Mouse (Mus musculus): Measurements from ENCODE around the gene Hspg2.
"Not testable (repeated sequence)": the region's sequence is repeated elsewhere in the genome, so short reads cannot be mapped to it uniquely, and the experiment has no call there.

The Hspg2 gene

DNA sequence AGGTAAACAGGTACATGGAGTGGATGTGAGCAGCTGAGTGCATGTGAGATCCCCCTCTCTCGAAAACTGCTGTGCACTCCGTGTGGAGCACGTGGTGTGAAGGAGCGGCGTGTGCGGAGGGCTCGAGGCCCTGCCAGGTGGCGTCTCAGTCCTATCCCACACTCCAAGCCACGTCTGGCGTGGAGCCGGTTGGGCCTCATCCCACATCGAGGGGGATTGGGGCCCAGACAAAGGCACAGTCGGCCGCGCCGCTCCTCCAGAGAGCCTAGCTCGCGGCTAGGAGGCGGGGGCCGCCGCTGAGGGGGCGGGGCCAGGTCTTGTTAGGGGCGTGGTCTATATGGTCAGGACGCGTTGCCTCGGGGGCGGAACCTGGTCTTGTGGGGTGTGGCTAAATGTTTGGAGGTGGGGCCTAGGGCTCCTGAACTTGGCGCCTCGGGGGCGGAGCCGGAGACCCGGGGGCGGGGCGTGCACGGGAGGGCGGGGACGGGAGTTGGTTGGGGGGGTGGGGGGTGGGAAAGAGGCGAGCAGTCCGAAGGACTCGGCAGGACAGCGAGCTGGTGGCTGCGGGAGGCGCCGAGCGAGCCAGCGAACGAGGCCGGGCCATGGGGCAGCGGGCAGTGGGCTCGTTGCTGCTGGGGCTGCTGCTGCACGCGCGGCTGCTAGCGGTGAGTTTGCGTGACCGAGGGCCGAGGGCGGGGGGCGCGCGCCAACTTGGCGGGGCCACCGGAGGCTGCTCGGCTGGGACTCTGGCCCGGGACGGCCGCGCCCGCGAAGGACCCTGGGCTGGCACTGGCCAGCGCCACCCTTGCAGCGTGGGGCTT lies at the start of gene Hspg2:
Hspg2 (plus strand) TSS at position 510 of the 821 bp plus-strand sequence.
- peak; percentile 81 to 90 for DNase-seq (ENCODE audit: low spot score in 2 of 2)

DNA sequence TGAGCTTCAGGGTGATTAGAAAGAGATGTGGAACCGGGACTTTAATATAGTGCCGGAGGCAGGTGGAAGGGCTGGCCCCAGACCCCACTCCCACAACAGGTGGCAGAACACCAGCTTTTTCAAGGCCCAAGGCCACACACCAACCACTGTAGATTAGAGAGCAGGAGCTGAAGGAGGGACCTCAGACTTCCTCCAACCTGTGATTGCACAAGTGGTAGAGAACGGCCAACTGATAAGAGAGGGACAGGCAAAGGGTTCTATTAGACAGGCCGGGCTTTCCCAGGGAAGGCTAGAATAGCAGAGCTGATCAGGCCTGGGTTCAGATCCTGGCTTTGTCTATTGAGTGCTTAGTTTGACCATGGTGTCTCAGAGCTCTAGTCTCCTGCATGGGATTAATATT lies 38.1 kb upstream of the Hspg2 start, which contains the start of gene Cela3b:
Cela3b (minus strand) TSS at position 39 of the 400 bp plus-strand sequence.
- no peak for DNase-seq (ENCODE audit: low spot score in 2 of 2)

DNA sequence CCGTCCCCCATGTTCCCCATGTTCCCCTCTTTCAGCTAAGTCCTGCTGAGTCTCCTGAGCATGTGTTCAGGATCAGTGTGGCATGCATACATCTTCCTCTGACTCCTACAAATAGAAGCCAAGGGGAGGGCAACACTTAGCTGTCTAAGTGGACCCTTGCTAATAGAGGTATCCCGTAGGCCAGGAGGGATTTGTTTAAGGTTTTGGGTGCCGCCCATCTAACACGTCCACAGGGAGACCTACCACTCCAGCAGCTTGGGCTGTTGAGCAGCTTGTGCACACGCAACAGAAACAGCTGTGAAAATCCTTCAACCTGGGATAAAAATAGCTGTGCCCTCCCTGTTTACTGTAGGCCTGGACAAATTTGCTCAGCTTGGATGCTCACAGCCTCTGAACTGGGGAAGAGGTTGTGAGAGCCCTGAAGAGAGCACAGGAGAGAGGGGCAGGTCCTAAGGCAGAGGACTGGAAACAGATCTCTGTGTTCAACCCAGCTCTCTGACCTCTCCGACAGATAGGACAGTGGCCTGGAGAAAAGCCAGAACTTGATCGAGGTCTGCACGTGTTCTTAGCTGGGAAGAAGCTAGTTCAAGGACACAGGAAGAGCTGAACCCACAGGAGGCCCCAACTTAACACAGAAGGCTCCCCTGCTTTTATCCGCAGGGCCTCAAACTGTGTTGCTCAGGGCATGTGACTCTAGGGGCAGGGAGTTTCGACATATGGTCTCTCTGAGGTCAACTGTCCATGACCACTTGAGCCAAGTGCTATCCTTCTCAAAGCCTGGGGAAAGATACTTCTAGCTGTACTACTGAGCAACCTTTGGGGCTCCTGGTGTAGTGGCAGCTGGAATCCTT lies 35.6 kb upstream of the Hspg2 start:
- DNase-seq (ENCODE audit: low spot score in 2 of 2): not testable (repeated sequence)

DNA sequence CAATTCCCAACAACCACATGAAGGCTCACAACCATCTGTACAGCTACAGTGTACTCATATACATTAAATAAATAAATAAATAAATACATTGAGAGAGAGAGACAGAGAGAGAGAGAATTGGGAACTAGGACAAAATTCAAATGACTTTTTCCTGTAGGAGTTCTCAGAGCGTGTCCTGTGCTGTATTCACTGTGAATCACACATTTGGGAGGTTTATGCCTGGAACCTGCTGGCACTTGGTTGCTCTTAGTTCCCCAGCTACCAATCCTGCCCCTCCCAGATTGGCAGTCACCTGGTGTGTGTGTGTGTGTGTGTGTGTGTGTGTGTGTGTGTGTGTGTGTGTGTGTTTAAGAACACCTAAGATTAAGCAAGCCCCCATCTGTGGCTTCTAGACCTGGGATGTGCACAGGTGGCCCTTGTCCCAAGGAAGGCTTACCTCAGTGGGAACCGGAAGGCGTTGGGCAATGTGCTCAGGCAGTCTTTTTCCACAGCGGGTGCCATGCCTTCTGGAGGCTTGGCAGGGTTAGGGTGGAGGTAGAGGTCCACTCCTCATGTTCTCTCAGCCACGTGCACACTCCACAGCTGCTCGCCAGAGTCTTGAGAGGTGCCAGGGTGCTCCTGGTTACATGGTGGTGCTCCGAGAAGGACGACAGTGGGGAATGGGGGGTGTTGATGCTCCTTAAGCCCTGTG lies 31.4 kb upstream of the Hspg2 start:
- DNase-seq (ENCODE audit: low spot score in 2 of 2): no peak

DNA sequence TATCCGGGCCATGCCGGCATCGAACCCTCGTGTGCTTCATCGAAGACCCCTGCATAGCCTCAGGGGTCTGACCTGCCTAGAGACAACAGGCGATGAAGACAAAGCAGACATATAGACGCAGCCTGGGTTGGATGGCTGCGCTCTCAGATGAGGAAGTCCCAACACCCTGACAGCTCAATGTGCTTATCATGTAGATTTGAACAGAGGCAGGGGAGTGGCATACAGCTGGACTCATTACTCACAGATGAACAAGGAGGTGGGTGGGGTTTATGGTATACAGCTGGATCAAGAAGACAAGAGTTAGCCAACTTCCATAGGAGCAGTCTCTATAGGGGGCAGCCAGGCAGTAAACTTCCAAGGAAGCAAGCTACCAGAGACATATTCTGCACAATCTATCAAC lies 29.7 kb upstream of the Hspg2 start:
- DNase-seq (ENCODE audit: low spot score in 2 of 2): no peak

DNA sequence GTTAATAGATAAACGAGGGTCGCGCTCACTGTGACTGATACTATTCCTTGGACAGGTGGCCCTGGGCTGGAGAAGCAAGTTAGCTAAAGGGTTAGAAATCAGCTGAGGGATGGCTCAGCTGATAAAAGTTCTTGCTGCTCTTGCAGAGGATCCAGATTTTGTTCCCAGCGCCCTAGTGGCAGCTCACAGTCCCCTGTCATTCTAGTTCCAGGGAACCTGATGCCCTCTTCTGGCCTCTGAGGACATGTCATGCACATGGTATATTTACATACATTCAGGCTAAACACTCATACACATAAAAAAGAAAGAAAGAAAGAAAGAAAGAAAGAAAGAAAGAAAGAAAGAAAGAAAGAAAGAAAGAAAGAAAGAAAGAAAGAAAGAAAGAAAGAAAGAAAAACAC lies 27.2 kb upstream of the Hspg2 start:
- no peak for DNase-seq (ENCODE audit: low spot score in 2 of 2)

DNA sequence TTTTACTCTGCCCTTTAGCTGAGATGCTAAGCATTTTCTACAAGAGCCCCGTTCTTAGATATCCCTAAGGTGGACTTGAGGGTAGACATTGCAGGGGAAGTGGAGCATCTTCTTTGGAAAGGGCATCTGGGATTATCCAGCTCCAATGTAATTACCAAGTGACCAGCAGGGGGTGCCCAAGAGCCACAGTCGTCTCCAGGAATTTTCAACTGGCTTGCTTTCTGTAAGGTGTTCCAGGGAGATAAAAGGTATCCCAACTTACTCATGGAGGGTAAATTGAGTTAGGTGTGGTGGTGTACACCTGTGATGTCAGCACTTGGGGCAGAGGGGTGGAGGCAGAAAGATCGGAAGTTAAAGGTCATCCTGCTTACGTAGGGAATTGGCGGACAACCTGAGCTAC lies 24.9 kb upstream of the Hspg2 start:
- peak in 1 of 2 experiments; percentile 54 for DNase-seq (ENCODE audit: low spot score in 2 of 2)

DNA sequence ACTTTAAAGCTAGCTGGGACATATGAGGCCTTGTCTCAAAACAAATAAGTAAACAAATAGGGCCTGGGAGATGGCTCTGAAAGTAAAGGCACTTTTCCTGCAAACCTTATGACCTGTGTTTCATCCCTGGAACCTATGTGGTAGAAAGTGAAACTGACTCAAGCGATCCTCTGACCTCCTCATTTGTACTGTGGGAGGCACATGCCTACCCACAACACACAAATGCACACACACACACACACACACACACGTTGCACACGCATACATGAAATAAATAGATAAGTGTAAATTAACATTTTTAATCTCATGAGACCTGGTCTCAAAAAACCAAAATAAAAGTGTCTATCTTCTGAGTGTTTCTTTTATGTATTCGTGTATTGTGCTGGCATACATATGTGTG lies 22.7 kb upstream of the Hspg2 start:
- no peak for DNase-seq (ENCODE audit: low spot score in 2 of 2)

DNA sequence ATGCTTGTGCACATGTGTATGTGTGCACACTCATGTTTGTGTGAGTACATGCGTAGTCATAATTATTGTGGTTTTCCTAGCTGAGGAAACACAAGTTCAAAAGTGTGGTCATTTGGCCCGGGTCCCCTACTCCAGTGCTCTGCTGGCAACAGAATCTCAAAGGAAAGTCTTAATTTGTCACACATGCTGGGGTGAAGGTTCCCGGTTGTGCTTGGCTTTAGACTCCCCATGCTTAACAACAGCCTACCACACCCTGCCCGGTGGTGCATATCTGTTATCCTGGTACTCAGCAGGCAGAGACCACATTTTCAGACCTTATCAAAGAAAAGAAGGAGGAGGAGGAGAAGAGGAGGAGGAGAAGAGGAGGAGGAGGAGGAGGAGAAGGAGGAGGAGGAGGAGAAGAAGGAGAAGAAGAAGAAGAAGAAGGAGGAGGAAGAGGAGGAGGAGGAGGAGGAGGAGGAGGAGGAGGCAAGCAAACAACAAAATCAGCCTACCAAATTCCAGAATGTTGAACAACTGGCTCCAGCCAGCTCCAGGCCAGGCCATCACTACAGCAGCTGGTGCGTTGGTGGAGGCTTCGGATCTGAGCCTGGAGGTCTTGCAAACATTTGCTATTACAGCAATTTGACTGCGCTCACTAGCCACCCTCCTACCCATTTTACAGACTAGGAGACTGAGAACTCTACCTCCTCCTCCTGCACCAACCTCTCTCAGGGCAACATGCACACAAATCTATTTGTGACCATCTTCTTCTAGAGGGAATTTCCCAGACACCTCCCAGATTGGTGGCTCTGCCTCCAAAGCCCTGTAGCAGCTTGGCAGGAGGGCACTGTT lies 21.0 kb upstream of the Hspg2 start:
- DNase-seq (ENCODE audit: low spot score in 2 of 2): no peak

DNA sequence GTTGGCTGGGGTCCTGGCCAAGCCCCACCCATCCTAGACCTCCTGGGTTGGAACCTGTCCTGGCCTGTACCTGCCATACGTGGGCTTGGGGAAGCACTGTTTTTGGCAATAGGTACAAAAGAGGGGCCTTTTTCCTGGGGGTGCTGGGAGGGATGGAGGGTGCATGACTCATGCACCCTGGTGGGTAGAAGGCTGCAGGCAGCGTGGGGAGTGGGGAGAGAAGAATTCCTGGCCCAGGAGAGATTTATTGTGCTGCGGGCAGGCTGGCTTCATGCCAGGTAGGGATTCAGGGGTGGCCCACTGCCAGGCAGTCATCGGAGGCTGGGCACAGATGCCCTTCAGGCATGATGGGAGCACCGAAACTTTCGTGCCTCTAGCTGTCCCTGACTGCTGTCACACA lies 20.4 kb upstream of the Hspg2 start:
- no peak for DNase-seq (ENCODE audit: low spot score in 2 of 2)

DNA sequence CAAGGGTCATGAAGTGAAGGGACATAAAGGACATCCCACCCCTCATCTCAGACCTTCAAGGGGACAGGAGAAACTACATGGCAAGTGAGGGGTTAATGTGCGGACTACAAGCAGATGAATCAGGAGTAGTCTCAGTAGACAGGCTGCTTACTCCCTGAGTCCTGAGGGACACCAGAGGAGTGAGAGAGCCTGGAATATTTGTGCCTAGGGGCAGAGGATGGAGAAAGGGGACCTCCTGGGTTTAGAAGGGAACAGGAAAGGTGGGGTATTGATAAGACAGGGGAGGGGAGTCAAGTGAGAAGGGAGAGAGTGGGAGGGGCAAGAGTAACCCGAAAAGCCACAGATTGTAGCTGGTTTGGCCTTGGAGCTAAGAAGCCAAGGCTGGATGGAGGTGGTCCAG lies 19.9 kb upstream of the Hspg2 start:
- no peak for DNase-seq (ENCODE audit: low spot score in 2 of 2)

DNA sequence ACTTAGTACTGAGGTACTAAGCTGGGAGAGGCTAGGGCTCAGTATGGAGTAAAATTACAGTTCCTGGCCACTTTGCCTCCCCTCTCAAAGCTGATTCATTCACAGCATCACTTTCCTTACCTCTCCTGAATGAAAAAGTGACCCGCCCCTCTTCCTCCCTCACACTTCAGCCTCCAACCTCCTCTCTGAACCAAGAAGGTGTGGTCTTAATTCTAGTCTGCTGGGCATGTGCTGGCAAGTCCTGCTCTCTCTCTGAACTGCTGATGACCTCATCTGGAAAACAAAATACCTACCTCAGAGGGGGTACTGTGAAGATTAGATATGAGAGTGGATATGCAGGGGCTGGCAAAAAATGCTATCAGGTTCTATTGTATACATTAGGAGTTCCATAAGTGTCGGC lies 19.4 kb upstream of the Hspg2 start:
- no peak for DNase-seq (ENCODE audit: low spot score in 2 of 2)

DNA sequence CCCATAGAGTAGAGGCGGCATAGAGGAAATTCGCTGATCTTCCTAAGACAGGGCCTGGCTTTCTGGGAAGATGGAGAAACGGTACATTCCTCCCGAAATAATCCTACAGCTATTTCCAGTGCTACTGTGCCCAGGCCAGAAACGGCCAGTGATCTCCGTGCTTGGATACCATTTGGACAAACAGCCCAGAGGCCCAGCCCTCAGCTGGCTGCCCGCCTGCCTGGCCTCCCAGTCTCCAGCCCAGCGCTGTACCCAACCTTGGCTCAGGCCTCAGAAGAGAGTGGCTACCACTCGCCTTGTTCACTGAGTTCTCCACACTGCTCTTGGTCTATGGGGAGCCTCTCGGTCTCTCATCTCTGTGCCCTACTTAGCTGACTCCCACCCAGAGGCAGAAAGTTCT lies 18.9 kb upstream of the Hspg2 start:
- DNase-seq (ENCODE audit: low spot score in 2 of 2): no peak

DNA sequence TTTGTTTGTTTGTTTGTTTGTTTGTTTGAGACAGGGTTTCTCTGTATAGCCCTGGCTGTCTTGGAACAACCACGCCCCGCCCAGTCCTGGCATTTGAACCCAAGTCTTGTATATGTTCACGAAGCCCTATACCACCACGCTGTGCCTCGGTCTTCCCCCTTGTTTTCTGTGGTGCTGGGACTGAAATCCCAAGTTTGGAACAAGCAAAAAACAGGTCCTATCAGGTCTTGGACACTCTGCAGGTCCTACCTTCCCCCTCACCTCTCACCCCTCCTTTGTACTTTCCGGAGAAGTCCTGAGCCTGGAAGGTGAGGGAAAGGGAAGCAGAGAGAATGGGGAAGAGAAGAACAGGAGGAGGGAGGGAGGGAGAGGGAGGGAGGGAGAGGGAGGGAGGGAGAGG lies 16.4 kb upstream of the Hspg2 start:
- no peak for DNase-seq (ENCODE audit: low spot score in 2 of 2)

DNA sequence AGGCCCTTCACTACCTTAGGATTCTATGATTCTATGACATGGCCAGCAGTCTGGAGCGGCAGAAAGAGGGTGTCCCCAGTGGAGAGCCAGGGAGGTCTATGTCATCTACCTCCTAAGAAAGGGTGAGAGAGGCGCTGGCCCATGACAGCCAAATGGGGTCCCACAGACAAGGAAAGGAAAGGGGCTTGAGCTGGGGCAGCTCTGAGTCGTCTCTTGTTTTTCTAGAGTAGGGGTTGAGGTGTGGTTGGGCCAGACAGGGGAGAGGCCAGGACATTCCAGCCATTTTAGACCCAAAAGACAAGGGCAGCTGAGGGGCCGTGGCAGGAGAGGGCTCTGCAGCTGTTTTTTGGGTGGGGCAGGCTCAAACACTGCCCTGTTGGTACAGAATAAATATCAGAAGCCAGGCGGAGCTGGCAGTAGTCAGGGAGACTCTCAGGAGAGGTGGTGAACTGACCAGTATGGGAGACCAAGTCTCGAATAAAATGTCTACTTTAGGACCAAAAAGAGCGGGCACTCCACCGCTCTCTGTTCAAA lies 15.3 kb upstream of the Hspg2 start, which contains the start of gene 1700013G24Rik:
1700013G24Rik (plus strand) TSS at position 51 of the 534 bp plus-strand sequence.
- DNase-seq (ENCODE audit: low spot score in 2 of 2): no peak

DNA sequence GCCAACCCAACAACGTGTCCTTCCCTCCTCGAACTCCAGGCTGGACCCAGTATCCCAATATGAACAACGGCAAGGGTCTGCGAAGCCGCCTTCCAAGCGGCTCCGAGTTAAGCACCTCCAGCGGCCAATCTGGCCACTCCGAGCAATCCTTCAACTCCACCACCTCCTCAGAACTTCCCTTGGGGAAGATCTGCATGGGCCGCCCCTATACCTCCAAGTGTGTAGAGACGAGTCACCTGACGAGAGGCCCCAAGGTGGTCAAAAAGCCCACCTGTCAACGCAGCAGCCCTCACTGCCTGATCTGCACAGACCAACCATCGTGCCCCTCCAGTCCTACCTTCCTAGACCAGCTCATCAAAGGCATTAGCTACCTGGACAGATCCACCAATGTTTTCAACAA lies 14.0 kb upstream of the Hspg2 start:
- no peak for DNase-seq (ENCODE audit: low spot score in 2 of 2)

DNA sequence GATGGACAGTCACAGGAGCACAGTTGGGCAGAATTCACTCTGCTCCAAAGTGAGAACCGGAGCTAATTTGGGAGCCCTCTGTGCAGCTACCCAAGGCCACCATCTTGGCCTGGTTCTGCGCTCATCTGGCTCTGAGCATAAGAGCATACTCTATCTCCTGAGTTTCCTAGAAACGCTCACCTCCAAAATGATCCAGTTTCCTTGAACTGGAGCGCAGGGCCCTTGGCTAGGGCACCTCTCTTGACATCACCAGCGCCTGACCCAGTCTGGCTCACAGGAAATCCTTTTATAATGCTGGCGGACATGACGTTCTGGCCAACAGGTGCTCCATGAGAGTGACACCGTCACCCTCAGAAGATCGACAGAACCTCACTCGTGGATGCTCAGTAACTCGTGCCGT lies 12.0 kb upstream of the Hspg2 start:
- no peak for DNase-seq (ENCODE audit: low spot score in 2 of 2)

DNA sequence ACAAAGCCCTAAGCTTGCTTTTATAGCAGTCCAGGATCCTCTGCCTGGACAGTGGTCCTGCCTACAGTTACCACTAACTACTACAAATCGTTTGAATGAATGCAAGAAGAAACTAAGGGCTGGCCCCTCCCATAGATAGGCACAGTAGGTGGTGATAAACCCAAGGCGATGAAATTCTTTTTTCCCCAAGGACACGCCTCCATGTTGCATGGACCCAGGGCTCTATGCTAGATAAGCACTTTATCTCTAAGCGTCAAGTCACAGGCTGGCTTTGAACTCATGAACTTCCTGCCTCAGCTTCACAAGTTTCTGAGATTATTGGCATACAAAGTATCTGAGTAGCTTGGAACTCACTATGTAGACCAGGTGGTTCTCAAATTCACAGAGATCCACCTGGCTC lies 11.3 kb upstream of the Hspg2 start:
- DNase-seq (ENCODE audit: low spot score in 2 of 2): no peak

DNA sequence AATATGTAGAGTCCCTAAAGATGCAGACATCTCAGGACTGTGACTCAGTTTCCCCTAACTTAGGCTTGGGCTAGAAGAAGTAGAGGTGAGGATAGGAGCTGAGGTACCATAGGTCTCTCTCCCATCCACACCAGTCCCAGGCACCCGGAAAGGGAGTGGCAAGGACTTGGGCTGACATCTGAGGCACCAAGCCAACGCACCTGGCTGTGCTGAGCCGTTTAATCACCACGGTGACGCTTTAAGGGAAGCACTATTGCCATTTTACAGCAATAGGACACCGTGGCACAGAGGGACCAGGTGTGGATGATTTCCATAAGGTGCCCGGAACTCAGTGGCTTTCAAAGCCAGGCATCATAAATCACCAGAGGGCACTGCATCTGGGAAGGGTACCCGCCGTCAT lies 10.3 kb upstream of the Hspg2 start:
- no peak for DNase-seq (ENCODE audit: low spot score in 2 of 2)

DNA sequence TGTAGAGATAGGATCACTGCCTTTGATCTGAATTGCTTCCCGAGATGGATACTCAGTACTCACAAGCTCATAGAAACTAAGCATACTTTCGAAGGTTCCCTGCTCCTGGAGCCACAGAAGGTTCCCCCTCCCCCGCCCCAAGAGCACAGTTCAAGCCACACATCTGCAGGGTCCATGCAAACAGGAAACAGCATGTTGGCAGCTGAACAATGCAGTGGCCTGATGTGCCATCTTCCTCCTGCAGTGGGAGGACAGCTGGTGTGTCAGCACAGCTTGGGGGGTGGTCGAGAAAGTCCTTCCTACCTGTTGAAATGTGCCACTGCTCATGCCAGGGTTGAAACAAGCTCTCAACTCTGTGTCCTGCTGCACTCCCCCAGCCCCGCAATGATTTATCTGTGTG lies 9.7 kb upstream of the Hspg2 start:
- DNase-seq (ENCODE audit: low spot score in 2 of 2): no peak

DNA sequence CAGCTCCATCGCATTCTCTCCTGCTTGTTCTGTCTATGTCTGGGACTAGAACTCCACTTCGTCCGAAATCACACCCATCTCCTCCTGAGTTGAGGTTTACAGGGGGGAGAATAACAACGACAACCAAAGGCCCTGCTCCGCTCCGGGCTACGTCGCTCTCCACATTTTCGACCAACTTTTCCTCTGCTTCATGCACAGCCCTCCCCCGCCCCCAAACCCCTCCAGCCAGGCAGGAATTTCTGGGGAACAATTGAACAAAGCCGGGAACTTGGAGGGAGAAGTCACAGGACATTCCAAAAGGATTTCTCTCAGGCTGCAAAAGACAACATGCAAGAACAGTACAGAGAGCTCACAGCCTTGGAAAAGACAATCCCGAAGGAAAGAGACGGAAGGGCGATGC lies 7.9 kb upstream of the Hspg2 start:
- no peak for DNase-seq (ENCODE audit: low spot score in 2 of 2)
